Mouse (Mus musculus): ENCODE measurements around the gene Ang. TPM values are rescaled to one million over a fixed set of nuclear protein-coding genes. Genes with fewer than 3 reads are reported as not detected.

Gene Ang
- polyA plus RNA-seq, 1 experiment from 2014 or later = 3.7 TPM

GRCm38 (mm10) chr14:51106449-51106967 lies 15.6 kb downstream of the Ang start:
- Histone ChIP-seq H3K27ac (replicated peaks) (no peak overlapping the region), H3K4me1 (replicated peaks) (no peaks in the 10 kb centered on the region), H3K9me3 (no peaks in the 10 kb centered on the region), H3K36me3 (no peaks in the 10 kb centered on the region), H3K4me2 (no peak overlapping the region), H3K4me3 (no peak overlapping the region), H3K9ac (no peak overlapping the region), H3K27me3 (no peaks in the 10 kb centered on the region)
- ATAC-seq (ENCODE audit: low read depth) = no peak

- H3K9ac ChIP-seq = no peak overlapping the region
- H3K4me2 ChIP-seq = no peak overlapping the region
- no peaks in the 10 kb centered on the region for H3K4me1 ChIP-seq (replicated peaks)
- no peak overlapping the region for H3K4me3 ChIP-seq
- 67% methylated on average over 3 of the region's 3 CpGs for WGBS
- no peak for ATAC-seq (ENCODE audit: low read depth)
- H3K27ac ChIP-seq (replicated peaks) = no peak overlapping the region
- no peaks in the 10 kb centered on the region for H3K27me3 ChIP-seq
- no peaks in the 10 kb centered on the region for H3K36me3 ChIP-seq
- H3K9me3 ChIP-seq = no peaks in the 10 kb centered on the region
Measured at GRCm38 (mm10) chr14:51111966-51112365, 21.0 kb downstream of the Ang start.

GRCm38 (mm10) chr14:51113476-51113875 lies 22.5 kb downstream of the Ang start:
- H3K4me3 ChIP-seq = no peak overlapping the region
- no peaks in the 10 kb centered on the region for H3K36me3 ChIP-seq
- ATAC-seq (ENCODE audit: low read depth) = no peak
- no peak overlapping the region for H3K27ac ChIP-seq (replicated peaks)
- H3K27me3 ChIP-seq = no peaks in the 10 kb centered on the region
- H3K9ac ChIP-seq = no peak overlapping the region
- no peaks in the 10 kb centered on the region for H3K4me1 ChIP-seq (replicated peaks)
- 0 out of 2 replicates have a peak, but pooled peaks cover under 1% of the 10 kb centered on the region for H3K9me3 ChIP-seq
- WGBS = 41% methylated on average over 9 of the region's 9 CpGs
- no peak overlapping the region for H3K4me2 ChIP-seq

GRCm38 (mm10) chr14:51113916-51114560 lies 23.1 kb downstream of the Ang start, which contains the start of gene Eddm3b:
TSS of gene Eddm3b (plus strand) at chr14:51114426.
- Histone ChIP-seq H3K4me1 (replicated peaks) (no peaks in the 10 kb centered on the region), H3K4me3 (no peak within 1 kb of the TSS), H3K4me2 (no peak within 1 kb of the TSS), H3K27ac (replicated peaks) (no peak within 1 kb of the TSS), H3K9me3 (peaks cover 3% of the 10 kb centered on the region; the same call in 1 of the 2 replicates), H3K27me3 (no peaks in the 10 kb centered on the region), H3K36me3 (no peaks in the 10 kb centered on the region), H3K9ac (no peak within 1 kb of the TSS)
- 53% methylated on average over 12 of the region's 12 CpGs for WGBS
- ATAC-seq (ENCODE audit: low read depth) = no peak

- 82% methylated on average over 6 of the region's 6 CpGs for WGBS
- ATAC-seq (ENCODE audit: low read depth) = no peak
- no peak overlapping the region for H3K27ac ChIP-seq (replicated peaks)
- 0 out of 2 replicates have a peak, but pooled peaks cover 3% of the 10 kb centered on the region for H3K9me3 ChIP-seq
- no peaks in the 10 kb centered on the region for H3K36me3 ChIP-seq
- H3K4me2 ChIP-seq = no peak overlapping the region
- no peaks in the 10 kb centered on the region for H3K4me1 ChIP-seq (replicated peaks)
- no peaks in the 10 kb centered on the region for H3K27me3 ChIP-seq
- H3K9ac ChIP-seq = no peak overlapping the region
- H3K4me3 ChIP-seq = no peak overlapping the region
Measured at GRCm38 (mm10) chr14:51125684-51126083, 34.7 kb downstream of the Ang start.

GRCm38 (mm10) chr14:51127648-51128258 lies 36.8 kb downstream of the Ang start:
- H3K36me3 ChIP-seq = no peaks in the 10 kb centered on the region
- H3K27me3 ChIP-seq = no peaks in the 10 kb centered on the region
- H3K4me1 ChIP-seq (replicated peaks) = no peaks in the 10 kb centered on the region
- H3K4me2 ChIP-seq = no peak overlapping the region
- 0 out of 2 replicates have a peak, but pooled peaks cover 3% of the 10 kb centered on the region for H3K9me3 ChIP-seq
- H3K4me3 ChIP-seq = no peak overlapping the region
- WGBS = 56% methylated on average over 2 of the region's 2 CpGs
- no peak for ATAC-seq (ENCODE audit: low read depth)
- H3K27ac ChIP-seq (replicated peaks) = no peak overlapping the region
- H3K9ac ChIP-seq = no peak overlapping the region

GRCm38 (mm10) chr14:51128775-51129623 lies 38.0 kb downstream of the Ang start:
- no peak overlapping the region for H3K27ac ChIP-seq (replicated peaks)
- H3K4me2 ChIP-seq = no peak overlapping the region
- no peak overlapping the region for H3K4me3 ChIP-seq
- no peaks in the 10 kb centered on the region for H3K27me3 ChIP-seq
- 88% methylated on average over 9 of the region's 9 CpGs for WGBS
- no peak overlapping the region for H3K9ac ChIP-seq
- 0 out of 2 replicates have a peak, but pooled peaks cover 3% of the 10 kb centered on the region for H3K9me3 ChIP-seq
- no peaks in the 10 kb centered on the region for H3K36me3 ChIP-seq
- no peak for ATAC-seq (ENCODE audit: low read depth)
- no peaks in the 10 kb centered on the region for H3K4me1 ChIP-seq (replicated peaks)

- no peaks in the 10 kb centered on the region for H3K4me1 ChIP-seq (replicated peaks)
- no peak overlapping the region for H3K9ac ChIP-seq
- 0 out of 2 replicates have a peak, but pooled peaks cover 3% of the 10 kb centered on the region for H3K9me3 ChIP-seq
- no peak overlapping the region for H3K4me3 ChIP-seq
- WGBS = 83% methylated on average over 4 of the region's 4 CpGs
- H3K27ac ChIP-seq (replicated peaks) = no peak overlapping the region
- no peak for ATAC-seq (ENCODE audit: low read depth)
- no peak overlapping the region for H3K4me2 ChIP-seq
- H3K36me3 ChIP-seq = no peaks in the 10 kb centered on the region
- H3K27me3 ChIP-seq = no peaks in the 10 kb centered on the region
Measured at GRCm38 (mm10) chr14:51129624-51129975, 38.6 kb downstream of the Ang start.

- no peaks in the 10 kb centered on the region for H3K36me3 ChIP-seq
- H3K27me3 ChIP-seq = no peaks in the 10 kb centered on the region
- H3K9me3 ChIP-seq = no peaks in the 10 kb centered on the region
- H3K27ac ChIP-seq (replicated peaks) = no peak overlapping the region
- 88% methylated on average over 9 of the region's 9 CpGs for WGBS
- no peaks in the 10 kb centered on the region for H3K4me1 ChIP-seq (replicated peaks)
- H3K4me2 ChIP-seq = no peak overlapping the region
- no peak overlapping the region for H3K9ac ChIP-seq
- no peak overlapping the region for H3K4me3 ChIP-seq
- no peak for ATAC-seq (ENCODE audit: low read depth)
Measured at GRCm38 (mm10) chr14:51130315-51130940, 39.5 kb downstream of the Ang start.

GRCm38 (mm10) chr14:51131086-51131815 lies 40.3 kb downstream of the Ang start:
- H3K9me3 ChIP-seq = no peaks in the 10 kb centered on the region
- no peak overlapping the region for H3K27ac ChIP-seq (replicated peaks)
- ATAC-seq (ENCODE audit: low read depth) = no peak
- WGBS = 85% methylated on average over 7 of the region's 7 CpGs
- H3K4me1 ChIP-seq (replicated peaks) = no peaks in the 10 kb centered on the region
- no peak overlapping the region for H3K4me2 ChIP-seq
- H3K9ac ChIP-seq = no peak overlapping the region
- no peak overlapping the region for H3K4me3 ChIP-seq
- H3K36me3 ChIP-seq = no peaks in the 10 kb centered on the region
- H3K27me3 ChIP-seq = no peaks in the 10 kb centered on the region

GRCm38 (mm10) chr14:51132372-51132771 lies 41.4 kb downstream of the Ang start:
- no peaks in the 10 kb centered on the region for H3K9me3 ChIP-seq
- ATAC-seq (ENCODE audit: low read depth) = no peak

More at GRCm38 (mm10) chr14:51132372-51132771, 41.4 kb downstream of the Ang start:
- no peak overlapping the region for H3K4me2 ChIP-seq
- no peak overlapping the region for H3K27ac ChIP-seq (replicated peaks)
- no peaks in the 10 kb centered on the region for H3K27me3 ChIP-seq
- H3K4me3 ChIP-seq = no peak overlapping the region
- H3K9ac ChIP-seq = no peak overlapping the region
- H3K36me3 ChIP-seq = no peaks in the 10 kb centered on the region
- WGBS = 92% methylated on average over 4 of the region's 4 CpGs
- H3K4me1 ChIP-seq (replicated peaks) = no peaks in the 10 kb centered on the region

Data from neural tube, embryonic 13.5 days (tissue).